Mouse (Mus musculus): ENCODE measurements around the gene Plod2. TPM values are rescaled to one million over a fixed set of nuclear protein-coding genes. Genes with fewer than 3 reads are reported as not detected.

The Plod2 gene
- total and polyA plus RNA-seq, 3 experiments = not detected

GRCm38 (mm10) chr9:92613206-92613605 is 71.2 kb downstream of the Plod2 start:
- Histone ChIP-seq H3K36me3 (replicated peaks in 1 of 2; ENCODE audit: control insufficient read depth in 1 of 2, insufficient read depth in 1 of 2, low read length in 1 of 2) (no peaks in the 10 kb centered on the region), H3K79me2 (replicated peaks; ENCODE audit: control insufficient read depth, extremely low read depth, insufficient read depth, poor library complexity, severe bottlenecking) (no peaks in the 10 kb centered on the region), H3K4me1 (ENCODE audit: control insufficient read depth in 1 of 2, insufficient read depth in 2 of 2) (peaks cover 2 to 21% of the 10 kb centered on the region in 2 experiments; a peak in 3 of 4 replicates), H3K9me3 (replicated peaks; ENCODE audit: low read length) (no peaks in the 10 kb centered on the region), H3K4me2 (ENCODE audit: insufficient read depth, low read depth, poor library complexity, severe bottlenecking) (no peak overlapping the region), H3K27me3 (replicated peaks) (no peaks in the 10 kb centered on the region), H3K9ac (ENCODE audit: insufficient read depth, low read depth) (no peak overlapping the region), H3K4me3 (replicated peaks in 1 of 3; ENCODE audit: low read depth in 2 of 3, low read length in 2 of 3, poor library complexity in 1 of 3) (no peak overlapping the region), H3K27ac (ENCODE audit: insufficient read depth, low read depth) (no peak overlapping the region)
- no peak for TF ChIP-seq POLR2A (IDR thresholded peaks at IDR 0.05; ENCODE audit: low read depth, low read length)
- in situ Hi-C loops (cut with MboI; ENCODE audit: low pct_ligation_motif_present, low pct_unique_long_range_greater_than_20kb, low sequenced_read_pairs) (loop anchor here (10.0 to 25.0 kb wide), 3 partner anchors 128 to 476 kb away; no protein-coding TSS in a partner anchor), dilution Hi-C loops (cut with MboI; ENCODE audit: extremely low pct_ligation_motif_present, extremely low pct_unique_long_range_greater_than_20kb, low sequenced_read_pairs) (no loop called here)
- no peak for DNase-seq (ENCODE audit: extremely low read depth)

- no peak overlapping the region for H3K27ac ChIP-seq (ENCODE audit: insufficient read depth, low read depth)
- DNase-seq (ENCODE audit: extremely low read depth) = no peak
- no peak overlapping the region for H3K4me2 ChIP-seq (ENCODE audit: insufficient read depth, low read depth, poor library complexity, severe bottlenecking)
- no peaks in the 10 kb centered on the region for H3K27me3 ChIP-seq (replicated peaks)
- dilution Hi-C loops (cut with MboI; ENCODE audit: extremely low pct_ligation_motif_present, extremely low pct_unique_long_range_greater_than_20kb, low sequenced_read_pairs) = no loop called here
- TF ChIP-seq POLR2A (IDR thresholded peaks at IDR 0.05; ENCODE audit: low read depth, low read length) = no peak
- no peak for TF ChIP-seq EP300 (IDR thresholded peaks at IDR 0.05; ENCODE audit: low read length)
- no peak for TF ChIP-seq USF1 (IDR thresholded peaks at IDR 0.05; ENCODE audit: low read depth, low read length)
- TF ChIP-seq ZMIZ1 (IDR thresholded peaks at IDR 0.05; ENCODE audit: low read depth, low read length) = no peak
- no peak for TF ChIP-seq MYC (IDR thresholded peaks at IDR 0.05; ENCODE audit: low read depth, low read length)
- TF ChIP-seq MEF2A (IDR thresholded peaks at IDR 0.05; ENCODE audit: borderline replicate concordance, low read depth, low read length) = no peak
- TF ChIP-seq SIN3A (IDR thresholded peaks at IDR 0.05; ENCODE audit: low read length) = no peak
- no peak for TF ChIP-seq RAD21 (IDR thresholded peaks at IDR 0.05; ENCODE audit: low read depth, low read length)
- TF ChIP-seq NRF1 (IDR thresholded peaks at IDR 0.05; ENCODE audit: low read depth, low read length) = no peak
- no peak for TF ChIP-seq HCFC1 (IDR thresholded peaks at IDR 0.05; ENCODE audit: low read depth, low read length)
- no peak for TF ChIP-seq ZC3H11A (IDR thresholded peaks at IDR 0.05; ENCODE audit: low read depth, low read length)
- H3K79me2 ChIP-seq (replicated peaks; ENCODE audit: control insufficient read depth, extremely low read depth, insufficient read depth, poor library complexity, severe bottlenecking) = no peaks in the 10 kb centered on the region
- no peaks in the 10 kb centered on the region for H3K9me3 ChIP-seq (replicated peaks; ENCODE audit: low read length)
- no peaks in the 10 kb centered on the region for H3K36me3 ChIP-seq (replicated peaks in 1 of 2; ENCODE audit: control insufficient read depth in 1 of 2, insufficient read depth in 1 of 2, low read length in 1 of 2)
- in situ Hi-C loops (cut with MboI; ENCODE audit: low pct_ligation_motif_present, low pct_unique_long_range_greater_than_20kb, low sequenced_read_pairs) = loop anchor here (10.0 to 25.0 kb wide), 3 partner anchors 132 to 479 kb away; no protein-coding TSS in a partner anchor
- peaks cover 8 to 24% of the 10 kb centered on the region in 2 experiments for H3K4me1 ChIP-seq (ENCODE audit: control insufficient read depth in 1 of 2, insufficient read depth in 2 of 2)
- H3K4me3 ChIP-seq (replicated peaks in 1 of 3; ENCODE audit: low read depth in 2 of 3, low read length in 2 of 3, poor library complexity in 1 of 3) = no peak overlapping the region
- H3K9ac ChIP-seq (ENCODE audit: insufficient read depth, low read depth) = no peak overlapping the region
Observed at GRCm38 (mm10) chr9:92616418-92616817, 74.4 kb downstream of the Plod2 start.

- H3K27ac ChIP-seq (ENCODE audit: insufficient read depth, low read depth) = no peak overlapping the region
- H3K27me3 ChIP-seq (replicated peaks) = no peaks in the 10 kb centered on the region
- TF ChIP-seq ZKSCAN1 (IDR thresholded peaks at IDR 0.05; ENCODE audit: borderline replicate concordance, low read depth, low read length) (no peak), POLR2AphosphoS2 (IDR thresholded peaks at IDR 0.05; ENCODE audit: low read depth, low read length) (no peak), TBP (conservative IDR thresholded peaks at IDR 0.05; ENCODE audit: low read depth, low read length) (no peak), SIN3A (IDR thresholded peaks at IDR 0.05; ENCODE audit: low read length) (no peak), JUN (IDR thresholded peaks at IDR 0.05; ENCODE audit: insufficient read depth, low read depth, low read length) (no peak), CTCF (conservative IDR thresholded peaks at IDR 0.05 in 1 of 2, IDR thresholded peaks at IDR 0.05 in 1 of 2; ENCODE audit: low read depth in 2 of 2, low read length in 2 of 2) (no peak)
- no peaks in the 10 kb centered on the region for H3K36me3 ChIP-seq (replicated peaks in 1 of 2; ENCODE audit: control insufficient read depth in 1 of 2, insufficient read depth in 1 of 2, low read length in 1 of 2)
- no peak overlapping the region for H3K4me2 ChIP-seq (ENCODE audit: insufficient read depth, low read depth, poor library complexity, severe bottlenecking)
- H3K9ac ChIP-seq (ENCODE audit: insufficient read depth, low read depth) = no peak overlapping the region
- dilution Hi-C loops (cut with MboI; ENCODE audit: extremely low pct_ligation_motif_present, extremely low pct_unique_long_range_greater_than_20kb, low sequenced_read_pairs) = no loop called here
- DNase-seq (ENCODE audit: extremely low read depth) = no peak
- no peak overlapping the region for H3K4me3 ChIP-seq (replicated peaks in 1 of 3; ENCODE audit: low read depth in 2 of 3, low read length in 2 of 3, poor library complexity in 1 of 3)
- peaks cover 8 to 32% of the 10 kb centered on the region in 2 experiments for H3K4me1 ChIP-seq (ENCODE audit: control insufficient read depth in 1 of 2, insufficient read depth in 2 of 2)
- H3K9me3 ChIP-seq (replicated peaks; ENCODE audit: low read length) = no peaks in the 10 kb centered on the region
- H3K79me2 ChIP-seq (replicated peaks; ENCODE audit: control insufficient read depth, extremely low read depth, insufficient read depth, poor library complexity, severe bottlenecking) = no peaks in the 10 kb centered on the region
- in situ Hi-C loops (cut with MboI; ENCODE audit: low pct_ligation_motif_present, low pct_unique_long_range_greater_than_20kb, low sequenced_read_pairs) = loop anchor here (10.0 to 25.0 kb wide), 3 partner anchors 133 to 480 kb away; no protein-coding TSS in a partner anchor
Observed at GRCm38 (mm10) chr9:92617376-92617775, 75.4 kb downstream of the Plod2 start.

All from CH12.LX (cell line).